Mouse (Mus musculus) hindbrain, postnatal 0 days (tissue): ENCODE measurements around the gene Tacc2. TPM values are rescaled to one million over a fixed set of nuclear protein-coding genes. Genes with fewer than 3 reads are reported as not detected.

ENCODE experiments used
- ATAC-seq: fragments of 200-750 bp; cut with Nextera tagmentation; 2 replicates; pipeline ENCODE4 v1.8.0; 2017; ENCODE audit warnings: mild to moderate bottlenecking, moderate TSS enrichment, moderate library complexity
- DNase-seq: peaks from one replicate; pipeline ENCODE4 v3.0.0-alpha.2; 2015; ENCODE audit warnings: low spot score
- H3K27ac ChIP-seq: fragments of 300-500 bp; sonication (generic); 2 replicates; pipeline ENCODE4 v1.5.1; 2014; ENCODE audit warnings: mild to moderate bottlenecking
- H3K27me3 ChIP-seq: fragments of 300-500 bp; sonication (generic); 2 replicates; pipeline ENCODE4 v1.6.1; 2014; ENCODE audit warnings: low read length, mixed read lengths; ENCODE audit not compliant: insufficient read depth
- H3K36me3 ChIP-seq: fragments of 300-500 bp; sonication (generic); 2 replicates; pipeline ENCODE4 v1.6.1; 2014; ENCODE audit warnings: low read length, mixed read lengths; ENCODE audit not compliant: insufficient read depth
- H3K4me1 ChIP-seq: fragments of 300-500 bp; sonication (generic); 2 replicates; pipeline ENCODE4 v1.6.1; 2014; ENCODE audit warnings: antibody characterized with exemption, low read length, mixed read lengths; ENCODE audit not compliant: insufficient read depth
- H3K4me2 ChIP-seq: fragments of 300-500 bp; sonication (generic); 2 replicates; pipeline ENCODE4 v1.6.1; 2014; ENCODE audit warnings: low read depth, mild to moderate bottlenecking, low read length, moderate library complexity, mixed read lengths
- H3K4me3 ChIP-seq: fragments of 300-500 bp; sonication (generic); 2 replicates; pipeline ENCODE4 v1.5.1; 2014; ENCODE audit warnings: low read length
- H3K9ac ChIP-seq: fragments of 300-500 bp; sonication (generic); replicated peaks from 2 replicates; pipeline ENCODE4 v1.6.1; 2014; ENCODE audit warnings: mild to moderate bottlenecking, low read length, moderate library complexity, mixed read lengths
- H3K9me3 ChIP-seq: fragments of 300-500 bp; sonication (generic); 2 replicates; pipeline ENCODE4 v1.6.1; 2016; ENCODE audit warnings: low read length, mixed read lengths
- CTCF ChIP-seq: IDR thresholded peaks from 2 replicates; pipeline ENCODE4 v1.5.1; 2016; ENCODE audit warnings: antibody characterized with exemption, control low read depth, low read depth
- WGBS: fragments of 180-500 bp; shearing (Covaris S2); extraction: QIAGEN DNeasy Blood & Tissue Kit; methylation state at CpG from one replicate; pipeline ENCODE4 v1.1.7; 2014; 5-methylcytosine and 5-hydroxymethylcytosine counted together
- polyA plus RNA-seq: library from polyadenylated mRNA; unstranded; fragments of >200 nt; fragmentation: Nextera tagmentation; extraction: Ambion mirVana; gene quantifications from 2 replicates; pipeline ENCODE4 v1.2.1, GENCODE M21; 2015
- total RNA-seq: library from RNA; depleted of rRNA; stranded (reverse); fragments of >200 nt; gene quantifications from 2 replicates; pipeline ENCODE4 v1.2.3, GENCODE M21; 2014

The Tacc2 gene
- total and polyA plus RNA-seq, 2 experiments from 2014 or later = 38.4 to 51.8 TPM

DNA sequence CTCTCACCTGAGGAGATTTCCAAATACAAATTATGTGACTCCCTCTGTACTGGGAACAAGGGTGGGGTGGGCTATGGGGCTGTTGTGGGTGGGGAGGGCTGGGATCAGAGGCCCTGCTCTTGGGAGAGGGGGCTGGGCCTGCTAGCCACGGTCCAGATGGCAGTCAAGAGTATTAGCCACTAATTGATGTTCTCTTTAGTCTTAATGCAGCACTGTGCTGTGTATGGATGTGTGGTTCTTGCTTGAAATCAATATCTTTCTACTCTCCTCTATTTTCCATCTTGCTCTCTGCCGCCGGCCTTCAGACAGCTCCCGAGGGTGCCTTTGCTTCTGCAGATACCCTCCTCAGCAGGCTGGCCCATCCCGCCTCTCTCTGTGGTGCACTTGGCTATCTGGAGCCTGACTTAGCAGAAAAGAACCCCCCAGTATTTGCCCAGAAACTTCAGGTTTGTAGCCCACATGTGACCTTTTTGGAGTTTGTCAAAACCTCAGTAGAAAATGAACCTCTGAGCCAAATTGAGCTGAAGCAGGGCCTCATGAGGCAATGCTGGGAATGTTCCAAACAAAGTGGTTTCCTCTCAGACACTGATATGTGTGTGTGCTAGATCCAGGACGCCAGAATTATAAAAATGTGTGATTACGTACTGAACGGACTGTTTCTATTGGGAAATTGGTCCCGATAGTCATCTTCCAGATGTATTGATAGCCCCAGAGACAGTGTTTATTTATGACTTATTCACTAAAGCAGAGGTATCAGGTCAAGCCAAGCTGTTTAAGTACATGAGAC, 166.2 kb downstream of the Tacc2 start:
- H3K27ac ChIP-seq = no peak overlapping the region
- TF ChIP-seq CTCF = no peak
- DNase-seq = no peak
- no peaks in the 10 kb centered on the region for H3K4me1 ChIP-seq
- no peaks in the 10 kb centered on the region for H3K9me3 ChIP-seq
- H3K4me3 ChIP-seq = no peak overlapping the region
- H3K4me2 ChIP-seq = no peak overlapping the region
- WGBS = 78% methylated on average over 9 of the region's 9 CpGs
- H3K36me3 ChIP-seq = peaks cover 59% of the 10 kb centered on the region
- ATAC-seq = no peak
- H3K9ac ChIP-seq = no peak overlapping the region
- no peaks in the 10 kb centered on the region for H3K27me3 ChIP-seq

DNA sequence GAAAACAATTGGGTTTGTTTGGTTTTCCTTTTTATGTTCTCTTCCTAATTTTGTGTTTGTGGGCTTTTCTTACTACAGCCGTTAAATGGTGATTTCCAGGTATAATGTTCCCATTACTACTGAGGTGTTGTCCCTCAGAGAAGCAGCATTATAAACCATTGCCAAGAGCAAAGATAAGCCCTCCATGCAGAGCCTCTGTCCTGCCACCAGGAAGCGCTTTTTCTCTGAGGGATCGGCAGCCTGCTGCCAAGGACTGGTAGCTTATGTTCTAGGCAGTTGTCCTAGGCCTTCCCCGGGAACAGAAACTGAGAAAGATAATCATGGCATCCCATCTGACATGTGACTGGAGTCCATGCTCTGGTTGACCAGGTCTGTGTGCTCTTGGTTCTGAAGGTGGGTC, 171.9 kb downstream of the Tacc2 start:
- TF ChIP-seq CTCF = no peak
- WGBS = 86% methylated on average over 4 of the region's 4 CpGs
- no peak overlapping the region for H3K4me3 ChIP-seq
- peaks cover 32% of the 10 kb centered on the region for H3K36me3 ChIP-seq
- no peaks in the 10 kb centered on the region for H3K9me3 ChIP-seq
- no peak overlapping the region for H3K4me2 ChIP-seq
- no peak overlapping the region for H3K9ac ChIP-seq
- H3K4me1 ChIP-seq = peaks cover 10% of the 10 kb centered on the region; the same call in 1 of the 2 replicates
- ATAC-seq (no peak), DNase-seq (no peak)
- H3K27me3 ChIP-seq = no peaks in the 10 kb centered on the region
- no peak overlapping the region for H3K27ac ChIP-seq

DNA sequence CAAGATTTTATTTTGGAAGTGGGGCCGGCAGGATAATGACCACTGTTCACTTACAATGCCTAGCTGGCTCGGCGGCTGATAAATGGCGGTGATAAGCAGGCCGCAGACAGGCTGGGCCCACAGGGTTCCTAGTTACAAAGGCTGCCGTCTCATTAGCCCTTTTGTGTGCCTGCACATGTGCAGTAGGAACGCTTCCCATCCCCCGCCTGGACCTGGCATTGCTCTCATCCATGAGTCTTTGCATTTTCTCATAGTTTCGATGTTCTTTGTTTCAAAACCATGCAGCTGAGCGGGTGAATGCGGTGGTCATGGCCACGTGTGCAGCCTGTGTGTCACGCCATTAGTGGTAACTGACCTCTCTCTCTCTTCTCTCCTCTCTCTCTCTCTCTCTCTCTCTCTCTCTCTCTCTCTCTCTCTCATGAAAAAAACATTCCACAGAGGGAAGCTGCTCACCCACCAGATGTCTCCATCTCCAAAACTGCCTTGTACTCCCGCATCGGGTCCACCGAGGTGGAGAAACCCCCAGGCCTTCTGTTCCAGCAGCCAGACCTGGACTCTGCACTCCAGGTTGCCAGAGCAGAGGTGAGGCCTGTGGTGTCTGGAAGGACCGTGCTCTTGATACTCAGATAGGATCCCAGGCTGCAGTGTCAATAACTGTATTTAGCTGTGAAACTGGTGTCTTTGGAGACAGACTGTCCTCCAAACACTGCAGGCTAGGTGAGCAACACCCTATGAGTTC, 173.7 kb downstream of the Tacc2 start:
- Histone ChIP-seq H3K9ac (peak overlapping the region; percentile 22; the same call in 1 of the 2 replicates), H3K9me3 (no peaks in the 10 kb centered on the region), H3K36me3 (peaks cover 16% of the 10 kb centered on the region)

DNA sequence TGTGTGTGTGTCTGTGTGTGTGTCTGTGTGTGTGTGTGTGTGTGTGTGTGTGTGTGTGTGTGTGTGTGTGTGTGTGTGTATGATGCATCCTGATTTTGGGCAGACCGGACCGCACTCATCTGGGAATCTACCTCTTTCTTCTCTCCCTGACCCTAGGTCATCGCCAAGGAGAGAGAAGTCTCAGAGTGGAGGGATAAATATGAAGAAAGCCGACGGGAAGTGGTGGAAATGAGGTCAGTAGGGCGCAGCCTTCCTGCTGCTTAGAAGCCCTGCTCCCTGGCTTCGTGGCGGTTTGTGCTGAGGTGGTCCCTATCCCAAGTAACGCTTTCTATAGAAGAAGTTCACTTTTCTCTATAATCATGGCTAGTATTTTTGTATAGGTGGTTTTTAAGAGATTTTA, 174.4 kb downstream of the Tacc2 start:
- Histone ChIP-seq H3K9ac (no peak overlapping the region), H3K4me1 (peaks cover 10% of the 10 kb centered on the region; the same call in 1 of the 2 replicates), H3K36me3 (peaks cover 14% of the 10 kb centered on the region; the same call in 1 of the 2 replicates), H3K27me3 (no peaks in the 10 kb centered on the region), H3K27ac (no peak overlapping the region), H3K4me2 (no peak overlapping the region), H3K4me3 (no peak overlapping the region), H3K9me3 (no peaks in the 10 kb centered on the region)
- WGBS = 27% methylated on average over 9 of the region's 9 CpGs
- ATAC-seq = no peak
- no peak for TF ChIP-seq CTCF
- DNase-seq = no peak

More for the DNA sequence above, 173.7 kb downstream of the Tacc2 start:
- no peaks in the 10 kb centered on the region for H3K27me3 ChIP-seq
- 23% methylated on average over 17 of the region's 17 CpGs for WGBS
- TF ChIP-seq CTCF = no peak
- ATAC-seq (peak; percentile 73), DNase-seq (peak; percentile 70)
- H3K4me1 ChIP-seq = peaks cover 10% of the 10 kb centered on the region; the same call in 1 of the 2 replicates
- peak overlapping the region; percentile 64 for H3K27ac ChIP-seq
- no peak overlapping the region for H3K4me2 ChIP-seq
- H3K4me3 ChIP-seq = no peak overlapping the region

DNA sequence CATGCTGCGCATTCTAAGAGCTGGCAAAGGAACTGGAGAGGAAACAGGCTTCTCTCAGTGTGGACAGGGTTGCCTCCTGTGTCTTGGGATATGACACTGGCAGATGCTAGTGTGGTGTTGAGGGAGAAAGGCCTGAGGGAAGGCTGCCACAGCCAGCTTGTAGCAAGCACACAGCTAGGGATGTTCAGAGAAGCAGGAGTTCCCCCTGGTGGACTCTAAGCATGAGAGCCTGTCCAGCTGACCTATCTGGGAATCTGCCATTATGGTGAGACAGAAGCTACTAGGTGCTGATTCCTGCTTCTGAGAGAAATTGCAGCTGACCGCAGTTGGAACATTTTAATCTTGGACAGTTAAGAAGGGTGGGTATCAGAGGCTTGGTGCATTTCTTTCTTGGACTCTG, 177.6 kb downstream of the Tacc2 start:
- Histone ChIP-seq H3K27me3 (no peaks in the 10 kb centered on the region), H3K4me1 (peaks cover 7% of the 10 kb centered on the region; the same call in 1 of the 2 replicates), H3K9me3 (no peaks in the 10 kb centered on the region), H3K36me3 (peaks cover 41% of the 10 kb centered on the region), H3K27ac (peak overlapping the region; percentile 41; the same call in 1 of the 2 replicates), H3K4me3 (no peak overlapping the region), H3K4me2 (no peak overlapping the region), H3K9ac (no peak overlapping the region)
- peak; percentile 76 for TF ChIP-seq CTCF
- DNase-seq = peak; percentile 77
- peak; percentile 49; the same call in 1 of the 2 replicates for ATAC-seq
- WGBS = 81% methylated on average over 2 of the region's 2 CpGs

DNA sequence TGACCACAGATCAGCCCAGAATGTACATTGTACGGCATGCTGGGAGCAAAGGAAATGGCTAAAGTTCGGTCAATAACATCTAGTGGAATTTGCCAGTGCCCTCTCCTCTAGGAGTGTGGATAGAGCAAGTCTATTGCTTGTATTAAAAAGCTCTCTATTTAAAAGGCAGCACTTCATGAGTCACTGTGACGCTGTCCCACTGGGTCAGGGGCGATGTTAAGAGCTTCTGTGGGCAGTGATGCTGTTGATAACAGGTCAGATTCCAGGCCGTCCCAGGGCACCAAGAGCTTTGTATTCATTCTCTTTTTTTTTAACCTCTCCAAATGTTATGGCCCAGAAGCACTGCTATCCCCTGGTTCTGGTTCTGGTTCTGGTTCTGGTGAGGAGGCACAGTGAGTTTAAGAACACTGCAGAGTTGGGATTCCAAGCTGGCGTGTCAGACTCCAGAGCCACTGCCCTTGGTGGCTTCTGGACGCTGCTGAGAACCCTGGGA, 179.2 kb downstream of the Tacc2 start:
- Histone ChIP-seq H3K27ac (no peak overlapping the region; the same call in 1 of the 2 replicates), H3K9ac (no peak overlapping the region), H3K9me3 (no peaks in the 10 kb centered on the region), H3K4me2 (no peak overlapping the region), H3K4me1 (no peaks in the 10 kb centered on the region), H3K36me3 (peaks cover 43% of the 10 kb centered on the region), H3K27me3 (no peaks in the 10 kb centered on the region), H3K4me3 (no peak overlapping the region)
- WGBS = 84% methylated on average over 7 of the region's 7 CpGs
- TF ChIP-seq CTCF = no peak
- no peak for DNase-seq
- no peak for ATAC-seq
